Mouse (Mus musculus): ENCODE data around the gene Reg3a. TPM values are rescaled to one million over a fixed set of nuclear protein-coding genes. Genes with fewer than 3 reads are reported as not detected.
"Not testable (repeated sequence)": the region's sequence is repeated elsewhere in the genome, so short reads cannot be mapped to it uniquely, and the experiment has no call there.

Reg3a gene
- not detected in 2 replicates for polyA plus RNA-seq (2015; fragmentation: Nextera tagmentation; extraction: Ambion mirVana)

DNA sequence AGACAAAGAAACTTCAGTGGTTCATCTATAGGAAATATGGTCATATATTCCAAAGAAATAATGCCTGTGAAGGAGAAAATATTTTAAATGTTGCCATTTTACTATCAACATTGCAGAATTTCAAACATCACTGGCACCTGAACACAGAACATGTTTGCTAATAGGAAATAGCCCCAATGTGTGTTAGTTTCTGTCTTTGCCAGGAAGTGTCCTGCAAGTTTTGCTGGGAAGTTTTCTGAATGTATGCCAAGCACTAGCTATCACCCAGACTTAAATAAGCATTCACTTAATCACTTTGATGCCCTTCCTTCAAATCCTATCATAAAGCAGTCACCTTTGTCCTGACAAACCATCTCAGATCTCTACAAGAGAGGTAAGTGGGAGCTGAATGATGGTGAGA is at the start of gene Reg3a:
TSS of gene Reg3a (plus strand) at position 301 of the 400 bp plus-strand sequence.
- H3K27ac ChIP-seq (ENCODE audit: low read length) = no peak within 1 kb of the TSS
- H3K4me1 ChIP-seq (ENCODE audit: control insufficient read depth, insufficient read depth, low read length) = no peaks in the 10 kb centered on the region
- H3K9ac ChIP-seq (ENCODE audit: low read length) = no peak within 1 kb of the TSS
- H3K4me2 ChIP-seq (ENCODE audit: low read depth, low read length) = no peak within 1 kb of the TSS
- no peak within 1 kb of the TSS for H3K4me3 ChIP-seq (ENCODE audit: low read length)
- H3K9me3 ChIP-seq (replicated peaks; ENCODE audit: control insufficient read depth, low read length) = no peaks in the 10 kb centered on the region
- no peaks in the 10 kb centered on the region for H3K27me3 ChIP-seq (ENCODE audit: control insufficient read depth, insufficient read depth, low read length)
- ATAC-seq (replicated peaks; ENCODE audit: extremely low read depth, insufficient read depth, low FRiP score) = no peak
- H3K36me3 ChIP-seq (ENCODE audit: control insufficient read depth, insufficient read depth) = no peaks in the 10 kb centered on the region

DNA sequence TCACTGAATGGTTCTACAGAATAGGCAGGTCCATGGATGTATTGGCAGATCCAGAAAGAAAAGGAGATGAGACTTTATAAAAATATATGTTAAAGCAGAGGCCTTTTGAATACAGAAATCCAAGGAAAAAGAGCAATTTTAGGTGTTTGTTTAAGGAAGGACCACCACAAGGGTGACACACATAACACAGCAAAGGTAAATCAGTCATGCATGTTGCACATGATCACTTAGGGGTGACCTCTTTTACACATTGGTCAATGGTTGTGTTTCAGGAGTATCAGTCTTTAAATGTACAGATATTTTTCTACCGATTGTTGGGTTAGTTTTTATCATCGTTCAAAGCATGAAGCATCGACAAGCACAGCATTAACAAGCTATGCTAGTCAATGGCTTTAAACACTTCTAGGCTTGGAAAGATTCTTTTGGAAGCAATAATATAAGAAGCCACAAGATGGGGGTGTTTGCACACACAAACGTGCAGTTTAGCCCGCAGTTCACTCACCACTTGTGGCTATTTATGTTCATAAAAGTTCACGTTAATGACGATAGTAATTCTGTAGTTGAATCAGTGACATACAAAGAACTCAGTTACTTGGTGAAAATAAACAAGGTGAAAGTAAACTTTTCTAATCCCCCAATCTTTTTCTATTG is 48.5 kb upstream of the Reg3a start:
- Histone ChIP-seq H3K36me3 (ENCODE audit: control insufficient read depth, insufficient read depth) (no peaks in the 10 kb centered on the region), H3K4me3 (ENCODE audit: low read length) (no peak overlapping the region), H3K9me3 (replicated peaks; ENCODE audit: control insufficient read depth, low read length) (no peaks in the 10 kb centered on the region), H3K4me1 (ENCODE audit: control insufficient read depth, insufficient read depth, low read length) (no peaks in the 10 kb centered on the region), H3K27ac (ENCODE audit: low read length) (no peak overlapping the region), H3K27me3 (ENCODE audit: control insufficient read depth, insufficient read depth, low read length) (no peaks in the 10 kb centered on the region), H3K9ac (ENCODE audit: low read length) (no peak overlapping the region), H3K4me2 (ENCODE audit: low read depth, low read length) (no peak overlapping the region)
- no peak for ATAC-seq (replicated peaks; ENCODE audit: extremely low read depth, insufficient read depth, low FRiP score)
- 28% methylated on average over 7 of the region's 7 CpGs for WGBS

DNA sequence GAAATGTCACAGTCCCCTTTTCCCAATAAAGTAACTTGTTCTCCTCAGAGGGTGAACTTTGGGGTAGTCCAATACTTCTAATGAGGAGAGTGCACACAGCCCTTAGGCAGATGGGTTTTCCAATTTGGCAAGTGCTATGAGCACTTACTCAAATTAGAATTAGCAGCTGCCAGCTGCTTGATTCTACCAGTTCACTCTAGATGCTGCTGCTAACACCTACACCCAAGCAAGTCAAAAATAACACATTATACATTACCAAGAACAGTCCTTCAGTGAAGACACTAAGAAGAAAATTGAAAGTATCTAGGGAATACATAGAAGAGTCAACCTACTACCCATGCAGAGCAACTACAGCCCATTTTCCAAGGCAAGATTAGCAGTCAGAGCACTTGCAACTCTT is 40.2 kb upstream of the Reg3a start:
- Histone ChIP-seq H3K36me3 (ENCODE audit: control insufficient read depth, insufficient read depth) (no peaks in the 10 kb centered on the region), H3K27me3 (ENCODE audit: control insufficient read depth, insufficient read depth, low read length) (no peaks in the 10 kb centered on the region), H3K4me1 (ENCODE audit: control insufficient read depth, insufficient read depth, low read length) (no peaks in the 10 kb centered on the region), H3K4me2 (ENCODE audit: low read depth, low read length) (no peak overlapping the region), H3K9ac (ENCODE audit: low read length) (no peak overlapping the region), H3K4me3 (ENCODE audit: low read length) (no peak overlapping the region), H3K9me3 (replicated peaks; ENCODE audit: control insufficient read depth, low read length) (no peaks in the 10 kb centered on the region), H3K27ac (ENCODE audit: low read length) (no peak overlapping the region)
- ATAC-seq (replicated peaks; ENCODE audit: extremely low read depth, insufficient read depth, low FRiP score) = no peak

DNA sequence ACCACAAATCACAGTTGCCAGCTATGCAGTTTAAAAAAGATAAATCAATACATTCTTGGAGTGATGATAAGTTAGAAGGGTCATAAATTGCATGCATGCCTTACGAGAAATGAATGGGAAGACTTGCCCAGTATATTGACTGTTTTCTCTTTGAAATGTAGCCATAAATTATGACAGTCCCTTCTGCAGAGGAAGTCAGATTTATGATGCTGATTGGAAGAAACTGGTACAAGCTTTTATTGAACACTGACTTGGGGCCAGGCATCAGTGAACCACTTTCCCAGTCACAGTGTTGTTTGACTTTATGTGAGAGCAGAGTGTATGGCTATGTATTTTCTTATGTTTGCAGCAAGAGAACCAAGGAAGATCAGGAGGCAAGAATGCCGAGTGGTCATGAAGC is 38.8 kb upstream of the Reg3a start:
- ATAC-seq (replicated peaks; ENCODE audit: extremely low read depth, insufficient read depth, low FRiP score) = no peak
- Histone ChIP-seq H3K27me3 (ENCODE audit: control insufficient read depth, insufficient read depth, low read length) (no peaks in the 10 kb centered on the region), H3K4me2 (ENCODE audit: low read depth, low read length) (no peak overlapping the region), H3K27ac (ENCODE audit: low read length) (no peak overlapping the region), H3K4me1 (ENCODE audit: control insufficient read depth, insufficient read depth, low read length) (no peaks in the 10 kb centered on the region), H3K9me3 (replicated peaks; ENCODE audit: control insufficient read depth, low read length) (no peaks in the 10 kb centered on the region), H3K36me3 (ENCODE audit: control insufficient read depth, insufficient read depth) (no peaks in the 10 kb centered on the region), H3K4me3 (ENCODE audit: low read length) (no peak overlapping the region), H3K9ac (ENCODE audit: low read length) (no peak overlapping the region)
- 63% methylated on average over 2 of the region's 2 CpGs for WGBS

DNA sequence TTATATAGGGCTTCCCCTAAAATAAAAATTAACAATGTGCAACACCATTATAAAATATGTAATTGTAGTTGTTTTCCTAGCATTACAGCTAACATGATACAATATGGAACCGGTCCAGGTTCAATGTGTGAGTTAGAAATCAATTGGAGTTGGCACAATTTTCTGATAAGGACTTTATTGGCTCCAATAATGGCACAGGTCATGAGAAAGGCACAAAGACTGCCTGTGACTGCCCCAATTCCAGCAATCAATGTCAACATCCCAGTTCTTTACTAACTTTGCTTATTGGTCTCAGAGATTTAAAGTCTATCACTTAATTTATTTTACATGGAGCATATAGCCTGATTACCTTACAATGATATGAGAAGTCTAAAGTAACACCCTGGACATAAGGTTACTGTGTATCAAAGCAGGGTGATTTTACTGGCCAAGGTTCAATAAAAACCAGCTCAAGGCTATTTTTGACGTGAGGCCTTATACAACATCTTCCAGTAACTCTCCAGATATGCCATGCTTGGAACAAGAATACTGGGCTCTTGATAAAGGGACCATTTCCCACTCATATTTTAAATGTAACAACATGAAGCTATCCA is 18.4 kb upstream of the Reg3a start:
- no peak overlapping the region for H3K4me2 ChIP-seq (ENCODE audit: low read depth, low read length)
- WGBS = 44% methylated on average over 2 of the region's 2 CpGs
- ATAC-seq (replicated peaks; ENCODE audit: extremely low read depth, insufficient read depth, low FRiP score) = no peak

DNA sequence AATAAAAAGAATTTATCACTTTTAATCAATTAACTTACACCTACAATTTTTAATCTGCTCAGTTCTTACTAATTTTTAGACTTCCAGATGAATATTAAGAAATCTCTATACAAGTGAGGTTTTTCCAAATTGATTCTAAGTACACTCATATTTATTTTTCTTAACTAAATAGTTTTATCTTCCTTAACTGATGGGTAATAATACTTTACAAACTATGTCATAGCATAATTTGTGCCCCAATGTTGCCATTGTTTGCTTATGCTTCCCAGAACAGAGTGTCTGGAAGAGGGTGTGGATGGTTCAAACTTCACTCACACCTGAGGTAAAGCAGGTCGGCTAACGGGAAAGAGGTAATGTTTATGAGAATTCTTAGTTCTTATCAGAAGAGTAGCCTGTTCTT is 10.2 kb upstream of the Reg3a start, which contains the start of gene Reg3b:
TSS of gene Reg3b (plus strand) at position 301 of the 400 bp plus-strand sequence.
- H3K27me3 ChIP-seq (ENCODE audit: control insufficient read depth, insufficient read depth, low read length) = no peaks in the 10 kb centered on the region
- whole genome bisulfite sequencing = 78% methylated on average over 2 of the region's 2 CpGs
- no peak within 1 kb of the TSS for H3K4me2 ChIP-seq (ENCODE audit: low read depth, low read length)
- H3K4me3 ChIP-seq (ENCODE audit: low read length) = no peak within 1 kb of the TSS
- no peaks in the 10 kb centered on the region for H3K4me1 ChIP-seq (ENCODE audit: control insufficient read depth, insufficient read depth, low read length)
- no peaks in the 10 kb centered on the region for H3K9me3 ChIP-seq (replicated peaks; ENCODE audit: control insufficient read depth, low read length)
- no peak within 1 kb of the TSS for H3K9ac ChIP-seq (ENCODE audit: low read length)
- ATAC-seq (replicated peaks; ENCODE audit: extremely low read depth, insufficient read depth, low FRiP score) = no peak
- no peaks in the 10 kb centered on the region for H3K36me3 ChIP-seq (ENCODE audit: control insufficient read depth, insufficient read depth)
- H3K27ac ChIP-seq (ENCODE audit: low read length) = no peak within 1 kb of the TSS

More for the DNA sequence above, 18.4 kb upstream of the Reg3a start:
- Histone ChIP-seq H3K4me1 (ENCODE audit: control insufficient read depth, insufficient read depth, low read length) (no peaks in the 10 kb centered on the region), H3K9me3 (replicated peaks; ENCODE audit: control insufficient read depth, low read length) (no peaks in the 10 kb centered on the region), H3K27me3 (ENCODE audit: control insufficient read depth, insufficient read depth, low read length) (no peaks in the 10 kb centered on the region), H3K9ac (ENCODE audit: low read length) (no peak overlapping the region), H3K27ac (ENCODE audit: low read length) (no peak overlapping the region), H3K36me3 (ENCODE audit: control insufficient read depth, insufficient read depth) (no peaks in the 10 kb centered on the region), H3K4me3 (ENCODE audit: low read length) (no peak overlapping the region)

DNA sequence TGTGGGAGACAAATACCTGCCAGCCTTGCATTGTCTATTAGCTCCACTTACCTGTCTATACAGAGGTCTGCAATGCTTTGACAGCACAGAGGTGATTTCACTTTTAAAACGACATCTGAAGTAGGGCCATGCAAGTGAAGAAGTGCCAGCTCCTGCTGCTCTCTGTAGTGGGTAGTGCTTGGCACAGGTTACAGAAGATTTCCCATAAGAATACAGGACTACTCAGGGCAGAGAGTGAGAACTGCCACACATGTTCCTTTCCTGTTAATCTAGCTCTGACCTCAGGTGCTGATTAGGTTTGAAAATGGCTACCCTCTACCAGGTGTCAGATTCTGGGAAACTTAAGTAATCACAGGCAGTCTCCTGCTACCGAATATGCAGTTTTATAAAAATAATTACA is 1.7 kb upstream of the Reg3a start, which contains the start of gene Reg3d:
TSS of gene Reg3d (minus strand) at position 101 of the 400 bp plus-strand sequence.
- H3K9me3 ChIP-seq (replicated peaks; ENCODE audit: control insufficient read depth, low read length) = no peaks in the 10 kb centered on the region
- WGBS = 54% methylated on average over 2 of the region's 2 CpGs
- H3K4me1 ChIP-seq (ENCODE audit: control insufficient read depth, insufficient read depth, low read length) = no peaks in the 10 kb centered on the region
- H3K9ac ChIP-seq (ENCODE audit: low read length) = no peak within 1 kb of the TSS
- H3K27ac ChIP-seq (ENCODE audit: low read length) = no peak within 1 kb of the TSS
- ATAC-seq (replicated peaks; ENCODE audit: extremely low read depth, insufficient read depth, low FRiP score) = no peak
- no peaks in the 10 kb centered on the region for H3K27me3 ChIP-seq (ENCODE audit: control insufficient read depth, insufficient read depth, low read length)
- H3K36me3 ChIP-seq (ENCODE audit: control insufficient read depth, insufficient read depth) = no peaks in the 10 kb centered on the region
- H3K4me2 ChIP-seq (ENCODE audit: low read depth, low read length) = no peak within 1 kb of the TSS
- no peak within 1 kb of the TSS for H3K4me3 ChIP-seq (ENCODE audit: low read length)

DNA sequence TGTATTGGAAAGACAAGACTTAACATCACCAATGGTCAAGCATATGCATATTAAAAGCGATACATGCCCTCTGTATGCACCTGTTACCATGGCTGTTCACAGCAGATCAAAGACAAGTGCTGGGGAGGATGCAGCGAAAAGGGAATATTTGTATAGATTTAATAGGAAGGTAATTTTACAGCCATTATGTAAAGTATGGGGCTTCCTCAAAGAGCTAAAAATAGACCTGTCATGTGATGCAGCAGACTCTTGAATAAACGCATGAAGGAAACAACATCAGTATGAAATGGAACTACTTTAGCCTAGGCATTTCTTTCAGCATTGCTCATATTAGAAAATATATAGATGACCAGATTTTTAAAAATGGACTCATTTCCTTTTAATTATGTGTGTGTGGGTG is 5.1 kb downstream of the Reg3a start:
- WGBS = 69% methylated on average over 3 of the region's 3 CpGs
- Histone ChIP-seq H3K4me2 (ENCODE audit: low read depth, low read length) (no peak overlapping the region), H3K36me3 (ENCODE audit: control insufficient read depth, insufficient read depth) (no peaks in the 10 kb centered on the region), H3K9me3 (replicated peaks; ENCODE audit: control insufficient read depth, low read length) (no peaks in the 10 kb centered on the region), H3K27ac (ENCODE audit: low read length) (no peak overlapping the region), H3K27me3 (ENCODE audit: control insufficient read depth, insufficient read depth, low read length) (no peaks in the 10 kb centered on the region), H3K4me3 (ENCODE audit: low read length) (no peak overlapping the region), H3K9ac (ENCODE audit: low read length) (no peak overlapping the region), H3K4me1 (ENCODE audit: control insufficient read depth, insufficient read depth, low read length) (no peaks in the 10 kb centered on the region)
- ATAC-seq (replicated peaks; ENCODE audit: extremely low read depth, insufficient read depth, low FRiP score) = no peak

DNA sequence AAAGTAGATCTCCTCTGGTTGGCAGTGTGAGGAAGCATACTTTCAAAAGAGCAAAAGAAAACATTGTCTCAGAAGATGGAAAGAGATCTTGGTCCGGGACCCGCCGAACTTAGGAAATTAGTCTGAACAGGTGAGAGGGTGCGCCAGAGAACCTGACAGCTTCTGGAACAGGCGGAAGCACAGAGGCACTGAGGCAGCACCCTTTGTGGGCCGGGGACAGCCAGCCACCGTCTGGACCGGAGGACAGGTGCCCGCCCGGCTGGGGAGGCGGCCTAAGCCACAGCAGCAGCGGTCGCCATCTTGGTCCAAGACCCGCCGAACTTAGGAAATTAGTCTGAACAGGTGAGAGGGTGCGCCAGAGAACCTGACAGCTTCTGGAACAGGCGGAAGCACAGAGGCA is 14.8 kb downstream of the Reg3a start, which contains the start of gene Reg2:
TSS of gene Reg2 (plus strand) at position 301 of the 400 bp plus-strand sequence.
- ATAC-seq (replicated peaks; ENCODE audit: extremely low read depth, insufficient read depth, low FRiP score); H3K36me3 ChIP-seq (ENCODE audit: control insufficient read depth, insufficient read depth); H3K27ac ChIP-seq (ENCODE audit: low read length); H3K4me3 ChIP-seq (ENCODE audit: low read length); H3K9ac ChIP-seq (ENCODE audit: low read length); H3K27me3 ChIP-seq (ENCODE audit: control insufficient read depth, insufficient read depth, low read length); H3K4me1 ChIP-seq (ENCODE audit: control insufficient read depth, insufficient read depth, low read length); H3K9me3 ChIP-seq (replicated peaks; ENCODE audit: control insufficient read depth, low read length); H3K4me2 ChIP-seq (ENCODE audit: low read depth, low read length): not testable (repeated sequence)
- 83% methylated on average over 4 of the region's 17 CpGs for WGBS

Measured in heart, embryonic 16.5 days (tissue).